Mouse (Mus musculus) frontal cortex, adult 2 months (tissue): ENCODE measurements at regions not wholly inside any gene's neighbourhood (a gene's known extent, or its start where the extent isn't known, plus 50 kb on each side); places are given as distances from the start of the nearest gene placed in this dataset.

Experiments
- DNase-seq, 2 experiments: peaks; one replicate each; pipeline ENCODE4 v3.0.0; 2022; ENCODE audit warnings: low spot score in 1 of 2; ENCODE audit errors: extremely low spot score in 1 of 2

DNA sequence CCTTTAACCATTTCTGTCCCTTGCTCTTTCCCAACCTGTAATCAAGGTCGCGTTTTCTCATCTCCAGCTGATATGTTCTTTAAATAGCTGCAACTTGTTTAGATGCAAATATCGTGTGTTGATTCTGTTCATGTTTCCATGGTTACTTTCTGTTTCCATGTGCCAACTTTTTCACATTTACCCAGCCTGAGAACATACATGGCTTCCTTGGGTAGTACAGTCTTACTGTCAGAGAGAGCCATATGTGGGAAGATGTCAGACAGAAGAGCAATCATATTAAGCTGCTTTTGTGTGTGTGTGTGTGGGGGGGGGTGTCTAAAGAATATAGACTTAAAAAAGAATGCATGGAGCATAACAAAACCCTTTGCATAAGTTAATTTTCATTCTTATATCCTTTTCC is 52.2 kb upstream of the Jag1 start:
- DNase-seq, result no peak
